8 mouse cellular contexts compared by ENCODE assay signal in the genomic region with DNA sequence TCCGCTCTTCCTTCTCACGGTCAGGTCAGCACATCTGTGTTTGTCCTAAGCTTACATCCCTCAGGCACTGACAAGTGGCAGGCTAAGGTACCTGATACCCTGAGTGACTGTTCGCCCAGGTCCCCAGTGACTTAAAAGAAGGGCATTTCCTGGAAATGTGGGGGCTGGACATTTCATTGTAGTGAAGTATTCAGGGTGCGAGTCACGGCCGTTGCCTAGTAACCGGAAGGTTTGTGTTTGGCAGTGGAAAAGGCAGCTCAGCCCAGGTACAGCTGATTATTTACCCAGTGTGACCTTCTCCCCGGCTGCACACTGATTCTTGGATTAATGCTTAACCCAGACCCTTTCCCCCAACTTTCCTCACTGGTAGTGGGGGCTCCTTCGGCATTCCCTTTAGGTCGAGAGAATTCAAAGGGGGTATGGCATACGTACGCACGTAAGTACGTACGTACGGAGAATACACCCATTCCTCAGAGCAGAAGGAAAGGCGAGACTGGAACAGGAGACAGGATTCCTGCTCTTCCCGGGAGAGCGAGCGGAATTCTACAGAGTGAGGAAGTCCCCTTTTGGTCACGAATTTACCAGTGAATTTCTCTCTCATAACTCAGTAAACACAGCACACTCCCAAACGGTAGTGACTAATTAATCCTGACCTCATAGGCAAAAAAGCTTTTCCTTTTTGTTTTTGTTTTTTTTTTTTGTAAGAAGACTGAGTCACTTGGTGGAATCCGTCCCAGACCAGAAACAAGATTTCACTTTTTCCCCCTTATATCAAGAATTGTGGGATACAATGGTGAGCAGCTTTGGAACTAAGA.
DNase-seq lines count a peak whose midpoint lies in the region; ATAC-seq and TF ChIP-seq lines count a peak whose summit lies in the region.

No protein-coding gene starts in this region.

- no peak overlapping the region for H3K27ac ChIP-seq in brown adipose tissue, adult 24 weeks (replicated peaks; ENCODE audit: low read depth, low read length)
- H3K27ac ChIP-seq in hindbrain, embryonic 12.5 days, result peak overlapping the region; percentile 36; the same call in 1 of the 2 replicates
- H3K27ac ChIP-seq in liver, embryonic 13.5 days, result peak overlapping the region; percentile 41
- H3K27ac ChIP-seq in stomach, postnatal 0 days (replicated peaks), result peak overlapping the region; percentile 73

- H3K4me2 ChIP-seq in hindbrain, embryonic 12.5 days (replicated peaks), result no peak overlapping the region
- peak overlapping the region; percentile 32 for H3K4me2 ChIP-seq in liver, embryonic 13.5 days
- H3K4me2 ChIP-seq in stomach, postnatal 0 days (replicated peaks; ENCODE audit: low read depth), result peak overlapping the region; percentile 49

- TF ChIP-seq CTCF in stomach, postnatal 0 days (IDR thresholded peaks at IDR 0.05; ENCODE audit: low read depth), result no peak

- H3K36me3 ChIP-seq in hindbrain, embryonic 12.5 days, result no peaks in the 10 kb centered on the region
- no peaks in the 10 kb centered on the region for H3K36me3 ChIP-seq in liver, embryonic 13.5 days
- H3K36me3 ChIP-seq in stomach, postnatal 0 days (ENCODE audit: control insufficient read depth, insufficient read depth, low read length), result no peaks in the 10 kb centered on the region

- H3K4me3 ChIP-seq in brown adipose tissue, adult 24 weeks (ENCODE audit: insufficient read depth, low read depth, low read length), result peak overlapping the region; percentile 35; the same call in 1 of the 2 replicates
- no peak overlapping the region for H3K4me3 ChIP-seq in hindbrain, embryonic 12.5 days
- no peak overlapping the region for H3K4me3 ChIP-seq in liver, embryonic 13.5 days (replicated peaks)
- H3K4me3 ChIP-seq in stomach, postnatal 0 days (ENCODE audit: low read depth, low read length), result peak overlapping the region; percentile 25; the same call in 1 of the 2 replicates

- DNase-seq in Muller cell, postnatal 12 days (ENCODE audit: inconsistent ontology term), result peak; percentile 78
- no peak for DNase-seq in liver, embryonic 13.5 days
- DNase-seq in stomach, postnatal 0 days (ENCODE audit: low spot score), result peak; percentile 89
- DNase-seq in cerebellum, postnatal 10 days, result no peak
- no peak for DNase-seq in spleen, postnatal 4 days (ENCODE audit: low spot score in 2 of 2)
- no peak for DNase-seq in cerebellum, adult 9-11 months

- no peaks in the 10 kb centered on the region for H3K9me3 ChIP-seq in hindbrain, embryonic 12.5 days (replicated peaks)
- no peaks in the 10 kb centered on the region for H3K9me3 ChIP-seq in liver, embryonic 13.5 days (replicated peaks)
- H3K9me3 ChIP-seq in stomach, postnatal 0 days (ENCODE audit: control insufficient read depth, low read length), result no peaks in the 10 kb centered on the region

- H3K4me1 ChIP-seq in brown adipose tissue, adult 24 weeks (ENCODE audit: control insufficient read depth, insufficient read depth, insufficient read length, low read length), result peaks cover 2% of the 10 kb centered on the region; the same call in 1 of the 2 replicates
- no peaks in the 10 kb centered on the region for H3K4me1 ChIP-seq in hindbrain, embryonic 12.5 days
- H3K4me1 ChIP-seq in liver, embryonic 13.5 days (replicated peaks), result peaks cover 8% of the 10 kb centered on the region; the same call in 1 of the 2 replicates
- no peaks in the 10 kb centered on the region; the same call in 1 of the 2 replicates for H3K4me1 ChIP-seq in stomach, postnatal 0 days (replicated peaks; ENCODE audit: control insufficient read depth, insufficient read depth)

- no peak for ATAC-seq in hindbrain, embryonic 12.5 days (ENCODE audit: low FRiP score)
- ATAC-seq in liver, embryonic 13.5 days (ENCODE audit: low read depth), result peak; percentile 75
- ATAC-seq in stomach, postnatal 0 days (ENCODE audit: low FRiP score, low TSS enrichment), result peak; percentile 96

- 70% methylated on average over 23 of the region's 23 CpGs for WGBS in hindbrain, embryonic 12.5 days
- WGBS in liver, embryonic 13.5 days (ENCODE audit: insufficient replicate concordance), result 64% methylated on average over 23 of the region's 23 CpGs
- WGBS in stomach, postnatal 0 days, result 37% methylated on average over 23 of the region's 23 CpGs

- H3K9ac ChIP-seq in hindbrain, embryonic 12.5 days, result no peak overlapping the region
- H3K9ac ChIP-seq in liver, embryonic 13.5 days, result no peak overlapping the region
- H3K9ac ChIP-seq in stomach, postnatal 0 days (ENCODE audit: low read length), result no peak overlapping the region

- no peaks in the 10 kb centered on the region for H3K27me3 ChIP-seq in hindbrain, embryonic 12.5 days
- H3K27me3 ChIP-seq in liver, embryonic 13.5 days, result no peaks in the 10 kb centered on the region
- H3K27me3 ChIP-seq in stomach, postnatal 0 days (ENCODE audit: control insufficient read depth, insufficient read depth, low read length), result no peaks in the 10 kb centered on the region

- no peak for TF ChIP-seq EP300 in stomach, postnatal 0 days (optimal IDR thresholded peaks at IDR 0.05)

Comparison
In these comparisons a context has a peak if more than half of its experiments do, and no peak if none do; other contexts are left out.
1. DNase-seq: peak in Muller cell, postnatal 12 days (single experiment) and stomach, postnatal 0 days (single experiment); none in liver, embryonic 13.5 days (single experiment), cerebellum, postnatal 10 days (0 of 2), spleen, postnatal 4 days (0 of 2) and cerebellum, adult 9-11 months (single experiment).
2. H3K4me3 ChIP-seq: peak in brown adipose tissue, adult 24 weeks (single experiment) and stomach, postnatal 0 days (single experiment); none in hindbrain, embryonic 12.5 days (single experiment) and liver, embryonic 13.5 days (single experiment).